Mouse (Mus musculus) midbrain, embryonic 12.5 days (tissue): ENCODE measurements at regions not wholly inside any gene's neighbourhood (a gene's known extent, or its start where the extent isn't known, plus 50 kb on each side); places are given as distances from the start of the nearest gene placed in this dataset.
A peak's percentile ranks its signal among the peaks of the same experiment; 100 is the strongest.

ENCODE experiments used
- ATAC-seq: fragments of 200-750 bp; cut with Nextera tagmentation; 2 replicates; pipeline ENCODE4 v1.8.0; 2017; ENCODE audit warnings: low read depth, moderate TSS enrichment, moderate library complexity; ENCODE audit not compliant: low FRiP score
- H3K27ac ChIP-seq: fragments of 300-500 bp; sonication (generic); replicated peaks from 2 replicates; pipeline ENCODE4 v1.5.1; 2016; ENCODE audit warnings: mild to moderate bottlenecking
- H3K27me3 ChIP-seq: fragments of 300-500 bp; sonication (generic); 2 replicates; pipeline ENCODE4 v1.6.1; 2016; ENCODE audit warnings: mild to moderate bottlenecking
- H3K36me3 ChIP-seq: fragments of 300-500 bp; sonication (generic); 2 replicates; pipeline ENCODE4 v1.6.1; 2016
- H3K4me1 ChIP-seq: fragments of 300-500 bp; sonication (generic); 2 replicates; pipeline ENCODE4 v1.6.1; 2016
- H3K4me2 ChIP-seq: fragments of 300-500 bp; sonication (generic); replicated peaks from 2 replicates; pipeline ENCODE4 v1.6.1; 2016; ENCODE audit warnings: mild to moderate bottlenecking, moderate library complexity
- H3K4me3 ChIP-seq: fragments of 300-500 bp; sonication (generic); 2 replicates; pipeline ENCODE4 v1.5.1; 2016; ENCODE audit warnings: mild to moderate bottlenecking
- H3K9ac ChIP-seq: fragments of 300-500 bp; sonication (generic); replicated peaks from 2 replicates; pipeline ENCODE4 v1.6.1; 2016; ENCODE audit warnings: mild to moderate bottlenecking, moderate library complexity
- H3K9me3 ChIP-seq: fragments of 300-500 bp; sonication (generic); 2 replicates; pipeline ENCODE4 v1.6.1; 2016; ENCODE audit warnings: mild to moderate bottlenecking
- WGBS: fragments of 180-500 bp; shearing (Covaris S2); methylation state at CpG from one replicate; pipeline ENCODE4 v1.1.7; 2016; 5-methylcytosine and 5-hydroxymethylcytosine counted together

DNA sequence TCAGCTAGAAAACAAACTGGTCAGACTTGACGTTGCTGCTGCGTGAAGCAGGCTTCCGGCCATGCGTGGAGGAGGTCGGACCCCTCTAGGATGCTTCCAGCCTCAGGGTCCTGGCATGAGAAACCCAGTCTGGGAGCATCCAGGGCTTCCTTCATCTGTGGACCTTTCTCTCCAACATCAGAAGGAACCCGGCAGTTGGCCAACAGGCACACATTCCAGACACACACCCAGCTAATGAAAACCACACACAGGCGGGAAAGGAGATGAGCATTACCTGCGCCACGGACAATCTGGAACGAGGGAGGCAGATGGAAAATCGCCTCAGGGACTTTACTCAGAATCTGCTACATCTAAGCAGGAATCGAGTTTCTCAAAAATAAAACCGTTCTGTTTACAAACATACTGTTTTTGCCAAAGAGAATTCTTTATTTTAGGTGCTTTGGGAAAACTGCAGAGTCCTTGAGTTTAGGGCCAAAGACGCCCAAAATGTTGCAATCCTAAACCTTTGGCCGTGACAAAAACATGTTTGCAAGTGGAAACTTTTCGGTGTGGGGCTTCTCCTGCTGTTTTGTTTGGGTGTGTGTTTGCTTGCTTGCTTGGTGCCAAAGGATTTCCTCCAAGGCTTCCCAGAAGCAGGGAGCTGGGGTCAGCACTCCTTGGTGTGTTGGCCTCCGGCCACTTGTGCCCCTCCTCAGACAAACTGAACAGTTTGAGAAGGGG is 147.0 kb downstream of the Setd4 start:
- Histone ChIP-seq H3K4me1 (peaks cover 8% of the 10 kb centered on the region), H3K4me2 (no peak overlapping the region), H3K27me3 (peaks cover 26% of the 10 kb centered on the region; the same call in 1 of the 2 replicates), H3K4me3 (no peak overlapping the region), H3K9me3 (no peaks in the 10 kb centered on the region), H3K9ac (no peak overlapping the region), H3K36me3 (no peaks in the 10 kb centered on the region), H3K27ac (no peak overlapping the region)
- 81% methylated on average over 17 of the region's 17 CpGs for WGBS
- no peak for ATAC-seq

DNA sequence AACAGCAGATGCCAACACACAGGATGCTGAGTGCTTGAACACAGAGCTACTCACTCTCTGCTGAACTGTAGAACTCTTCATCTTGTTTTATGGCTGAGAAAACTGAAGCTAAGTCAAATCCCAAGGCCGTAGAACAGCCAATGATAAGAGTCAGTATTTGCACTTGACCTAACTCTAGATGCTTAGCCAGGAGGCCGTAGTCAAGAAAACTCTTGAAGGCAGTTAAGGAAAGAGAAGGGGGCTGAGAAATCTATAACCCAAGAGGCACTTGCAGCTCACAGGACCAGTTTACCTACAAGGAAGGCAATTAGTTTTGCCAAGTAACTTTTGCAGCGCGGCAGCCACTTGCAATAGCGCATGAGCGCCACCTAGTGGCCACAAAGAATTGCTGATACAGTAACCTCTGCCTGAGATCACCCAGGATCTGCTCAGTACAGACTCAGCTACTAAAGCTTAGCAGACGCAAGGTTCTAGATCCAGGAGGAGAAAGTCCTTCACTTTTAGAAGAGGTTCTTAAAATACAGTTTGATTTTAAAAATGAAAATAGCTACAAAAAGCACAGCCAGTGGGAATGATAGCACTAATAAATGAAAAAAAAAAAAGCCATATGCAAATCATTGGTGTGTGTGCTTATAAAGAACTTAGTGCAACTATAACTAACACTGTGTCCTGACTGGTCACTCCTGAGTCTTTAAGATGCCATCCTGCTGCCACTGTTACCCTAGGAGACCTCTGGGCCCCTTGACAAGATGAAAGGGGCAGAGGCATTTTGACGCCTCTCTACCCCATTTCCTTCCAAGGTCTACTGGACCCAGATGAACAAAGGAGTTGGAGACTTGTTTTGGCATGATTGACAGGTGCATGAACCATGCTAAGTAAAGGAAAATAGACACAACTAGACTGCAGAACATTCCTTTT is 149.5 kb downstream of the Setd4 start:
- peaks cover 13% of the 10 kb centered on the region; the same call in 1 of the 2 replicates for H3K27me3 ChIP-seq
- no peak for ATAC-seq
- H3K27ac ChIP-seq: no peak overlapping the region
- peaks cover 12% of the 10 kb centered on the region for H3K4me1 ChIP-seq
- H3K4me3 ChIP-seq: no peak overlapping the region
- H3K9me3 ChIP-seq: no peaks in the 10 kb centered on the region
- 32% methylated on average over 8 of the region's 8 CpGs for WGBS
- H3K9ac ChIP-seq: no peak overlapping the region
- no peaks in the 10 kb centered on the region for H3K36me3 ChIP-seq
- no peak overlapping the region for H3K4me2 ChIP-seq

GRCm38 (mm10) chr16:93453056-93453455 is 150.8 kb downstream of the Setd4 start:
- Histone ChIP-seq H3K4me3 (no peak overlapping the region), H3K9ac (no peak overlapping the region), H3K27ac (no peak overlapping the region), H3K9me3 (no peaks in the 10 kb centered on the region), H3K36me3 (no peaks in the 10 kb centered on the region), H3K27me3 (peaks cover 12% of the 10 kb centered on the region), H3K4me2 (no peak overlapping the region), H3K4me1 (0 out of 2 replicates have a peak, but pooled peaks cover 7% of the 10 kb centered on the region)
- no peak for ATAC-seq
- 87% methylated on average over 9 of the region's 9 CpGs for WGBS

GRCm38 (mm10) chr16:93450896-93451295 is 153.0 kb downstream of the Setd4 start:
- H3K27ac ChIP-seq: no peak overlapping the region
- no peak overlapping the region for H3K4me3 ChIP-seq
- no peaks in the 10 kb centered on the region for H3K36me3 ChIP-seq
- 75% methylated on average over 6 of the region's 6 CpGs for WGBS
- no peak overlapping the region for H3K4me2 ChIP-seq
- 0 out of 2 replicates have a peak, but pooled peaks cover 7% of the 10 kb centered on the region for H3K4me1 ChIP-seq
- H3K9ac ChIP-seq: no peak overlapping the region
- no peaks in the 10 kb centered on the region for H3K9me3 ChIP-seq
- peaks cover 25% of the 10 kb centered on the region for H3K27me3 ChIP-seq
- ATAC-seq: no peak

DNA sequence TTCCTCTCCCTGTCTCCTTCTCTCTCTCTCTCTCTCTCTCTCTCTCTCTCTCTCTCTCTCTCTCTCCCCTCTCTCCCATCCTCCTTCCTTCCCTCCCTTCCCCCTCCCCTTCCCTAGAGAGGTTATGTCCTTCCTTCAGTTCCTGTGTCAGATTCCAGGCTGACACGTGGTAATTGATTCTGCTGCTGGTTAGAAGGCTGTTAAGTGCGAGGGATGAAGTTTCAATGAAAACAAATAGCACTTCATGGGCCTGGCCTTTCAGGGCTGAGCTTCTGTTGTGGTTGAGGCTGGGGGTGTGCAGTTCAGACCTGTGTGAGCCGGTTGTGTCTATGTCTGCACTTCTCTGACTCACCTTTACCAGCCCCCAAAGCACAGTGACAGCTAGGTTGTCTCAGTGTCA is 153.9 kb downstream of the Setd4 start:
- Histone ChIP-seq H3K4me2 (no peak overlapping the region), H3K9me3 (no peaks in the 10 kb centered on the region), H3K27me3 (peaks cover 34% of the 10 kb centered on the region), H3K9ac (no peak overlapping the region), H3K4me3 (no peak overlapping the region), H3K36me3 (no peaks in the 10 kb centered on the region), H3K4me1 (0 out of 2 replicates have a peak, but pooled peaks cover 7% of the 10 kb centered on the region), H3K27ac (no peak overlapping the region)
- 32% methylated on average over 3 of the region's 3 CpGs for WGBS
- no peak for ATAC-seq

- H3K27me3 ChIP-seq: peaks cover 38% of the 10 kb centered on the region
- WGBS: 91% methylated on average over 10 of the region's 10 CpGs
Measured at GRCm38 (mm10) chr16:93448124-93448523, 155.7 kb downstream of the Setd4 start.

DNA sequence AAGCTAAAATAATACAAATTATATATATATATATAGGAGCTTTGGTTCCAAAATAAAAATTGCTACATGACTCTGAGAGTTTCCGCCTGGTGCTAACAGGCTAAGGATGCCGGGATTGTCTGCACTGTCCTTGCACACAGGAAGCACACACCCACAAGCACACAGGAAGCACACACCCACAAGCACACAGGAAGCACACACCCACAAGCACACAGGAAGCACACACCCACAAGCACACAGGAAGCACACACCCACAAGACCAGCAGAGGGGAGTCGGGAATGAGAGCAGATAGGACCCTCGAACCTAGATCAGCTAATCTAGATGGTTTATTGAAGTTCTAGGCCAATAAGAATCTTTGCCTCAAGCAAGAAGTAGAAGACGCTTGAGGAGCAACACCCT is 156.9 kb downstream of the Setd4 start:
- H3K27ac ChIP-seq: no peak overlapping the region
- no peak for ATAC-seq
- no peak overlapping the region for H3K9ac ChIP-seq
- H3K36me3 ChIP-seq: no peaks in the 10 kb centered on the region
- H3K4me2 ChIP-seq: no peak overlapping the region
- 82% methylated on average over 5 of the region's 5 CpGs for WGBS
- no peaks in the 10 kb centered on the region for H3K9me3 ChIP-seq
- H3K4me1 ChIP-seq: 0 out of 2 replicates have a peak, but pooled peaks cover 7% of the 10 kb centered on the region
- peaks cover 42% of the 10 kb centered on the region for H3K27me3 ChIP-seq
- no peak overlapping the region for H3K4me3 ChIP-seq

More at GRCm38 (mm10) chr16:93448124-93448523, 155.7 kb downstream of the Setd4 start:
- Histone ChIP-seq H3K4me3 (no peak overlapping the region), H3K27ac (no peak overlapping the region), H3K4me1 (0 out of 2 replicates have a peak, but pooled peaks cover 7% of the 10 kb centered on the region), H3K4me2 (no peak overlapping the region), H3K9me3 (no peaks in the 10 kb centered on the region), H3K9ac (no peak overlapping the region), H3K36me3 (no peaks in the 10 kb centered on the region)
- no peak for ATAC-seq

DNA sequence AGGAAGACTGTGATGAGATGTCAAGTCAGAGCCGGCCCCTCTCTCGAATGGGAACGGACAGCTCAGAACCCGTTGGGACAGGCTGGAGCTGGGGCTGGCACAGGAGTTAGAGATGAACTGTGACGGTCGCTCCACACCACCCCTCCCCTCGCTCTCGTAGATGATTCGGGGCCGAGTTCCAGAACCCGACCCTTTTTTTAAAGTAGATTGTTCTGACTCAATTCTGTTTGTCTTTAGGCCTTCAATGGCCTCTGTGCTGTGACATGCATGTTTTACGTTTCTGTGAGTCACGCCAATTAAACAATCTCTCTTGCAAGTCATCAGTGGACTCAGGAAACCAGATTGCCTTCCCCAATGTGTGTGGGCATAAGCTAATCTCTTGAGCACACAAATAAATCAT is 157.7 kb downstream of the Setd4 start:
- Histone ChIP-seq H3K4me1 (0 out of 2 replicates have a peak, but pooled peaks cover 7% of the 10 kb centered on the region), H3K9ac (no peak overlapping the region), H3K36me3 (no peaks in the 10 kb centered on the region), H3K27ac (no peak overlapping the region), H3K9me3 (no peaks in the 10 kb centered on the region), H3K4me3 (no peak overlapping the region), H3K27me3 (peaks cover 46% of the 10 kb centered on the region), H3K4me2 (no peak overlapping the region)
- no peak for ATAC-seq
- 85% methylated on average over 13 of the region's 13 CpGs for WGBS

DNA sequence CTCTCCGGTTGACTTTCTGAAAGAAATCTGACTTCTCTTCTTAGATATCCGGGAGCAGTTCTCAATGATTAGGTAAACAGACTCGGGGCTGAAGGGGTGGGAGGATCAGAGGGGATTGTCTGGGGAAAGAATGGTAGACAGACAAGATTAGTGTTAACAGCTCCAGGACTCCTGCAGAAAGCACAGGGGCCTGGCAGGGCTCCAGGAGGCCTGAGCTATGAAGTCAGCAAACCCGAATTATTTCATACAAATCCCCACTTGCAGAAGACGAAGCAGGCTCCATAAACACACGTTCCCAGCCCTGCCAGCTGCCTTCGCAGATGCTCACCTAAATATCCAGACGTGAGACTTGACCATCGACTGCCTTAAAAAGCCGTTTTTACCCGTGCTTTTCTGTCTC is 161.0 kb downstream of the Setd4 start:
- Histone ChIP-seq H3K27me3 (peaks cover 56% of the 10 kb centered on the region), H3K36me3 (no peaks in the 10 kb centered on the region), H3K4me2 (no peak overlapping the region), H3K4me1 (0 out of 2 replicates have a peak, but pooled peaks cover 7% of the 10 kb centered on the region), H3K4me3 (no peak overlapping the region), H3K9me3 (no peaks in the 10 kb centered on the region), H3K9ac (no peak overlapping the region), H3K27ac (no peak overlapping the region)
- no peak for ATAC-seq
- WGBS: 30% methylated on average over 11 of the region's 11 CpGs

- 20% methylated on average over 14 of the region's 14 CpGs for WGBS
- Histone ChIP-seq H3K27me3 (peaks cover 37% of the 10 kb centered on the region), H3K9me3 (no peaks in the 10 kb centered on the region), H3K4me1 (0 out of 2 replicates have a peak, but pooled peaks cover 9% of the 10 kb centered on the region), H3K36me3 (no peaks in the 10 kb centered on the region), H3K4me3 (no peak overlapping the region), H3K9ac (no peak overlapping the region), H3K4me2 (peak overlapping the region; percentile 15; the same call in 1 of the 2 replicates), H3K27ac (no peak overlapping the region)
- no peak for ATAC-seq
Measured at GRCm38 (mm10) chr16:93437608-93438425, 166.0 kb downstream of the Setd4 start.

DNA sequence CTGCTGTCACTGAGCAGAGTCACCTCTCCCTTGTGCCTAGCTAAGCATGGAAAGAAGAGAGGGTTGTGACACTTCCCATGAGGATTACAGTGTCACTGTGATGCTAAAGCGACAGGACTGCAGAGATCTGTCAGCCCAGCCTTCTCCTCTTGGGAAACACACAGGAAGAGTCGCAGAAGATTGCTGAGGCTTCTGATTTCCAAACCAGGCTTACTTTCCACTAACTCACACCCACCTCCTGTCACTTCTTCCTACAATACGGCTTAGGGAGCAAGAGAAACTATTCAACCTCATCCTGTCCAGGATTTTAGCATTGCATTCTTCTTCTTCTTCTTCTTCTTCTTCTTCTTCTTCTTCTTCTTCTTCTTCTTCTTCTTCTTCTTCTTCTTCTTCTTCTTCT is 167.1 kb downstream of the Setd4 start:
- Histone ChIP-seq H3K9ac (no peak overlapping the region), H3K36me3 (no peaks in the 10 kb centered on the region), H3K9me3 (no peaks in the 10 kb centered on the region), H3K4me2 (no peak overlapping the region), H3K27me3 (peaks cover 30% of the 10 kb centered on the region), H3K4me3 (no peak overlapping the region), H3K4me1 (0 out of 2 replicates have a peak, but pooled peaks cover 9% of the 10 kb centered on the region), H3K27ac (no peak overlapping the region)
- WGBS: 63% methylated on average over 3 of the region's 3 CpGs
- ATAC-seq: no peak
